Mouse (Mus musculus) MEL (cell line): ENCODE results near the gene 4930404N11Rik. TPM values are rescaled to one million over a fixed set of nuclear protein-coding genes. Genes with fewer than 3 reads are reported as not detected.

Experiments
- DNase-seq: peaks from one replicate; pipeline ENCODE4 v3.0.0; 2011; ENCODE audit warnings: low read depth, low spot score
- H3K27ac ChIP-seq: 2 replicates; pipeline ENCODE4 v1.5.1; 2012; ENCODE audit warnings: low read depth, mild to moderate bottlenecking, control low read depth, low read length, moderate library complexity; ENCODE audit not compliant: control insufficient read depth
- H3K27me3 ChIP-seq, 2 experiments: fragments of 150-350 bp in 1 of 2; sonication (generic) in 1 of 2; 2 replicates each; pipeline ENCODE4 v1.6.1; 2012; ENCODE audit warnings: low read length in 2 of 2, mild to moderate bottlenecking in 2 of 2, improper control_type of control experiment in 1 of 2, moderate library complexity in 1 of 2; ENCODE audit not compliant: insufficient read depth in 2 of 2, control insufficient read depth in 1 of 2
- H3K36me3 ChIP-seq, 2 experiments: 2 replicates each; pipeline ENCODE4 v1.6.1; 2012 to 2014; ENCODE audit warnings: low read length in 2 of 2, improper control_type of control experiment in 1 of 2, inconsistent platforms in 1 of 2, mild to moderate bottlenecking in 1 of 2; ENCODE audit not compliant: insufficient read depth in 2 of 2, control insufficient read depth in 1 of 2
- H3K4me1 ChIP-seq, 2 experiments: fragments of 150-350 bp in 1 of 2; sonication (generic) in 1 of 2; 2 replicates each; pipeline ENCODE4 v1.6.1; 2012; ENCODE audit warnings: low read length in 2 of 2, improper control_type of control experiment in 1 of 2, mild to moderate bottlenecking in 1 of 2; ENCODE audit not compliant: insufficient read depth in 2 of 2, control insufficient read depth in 1 of 2
- H3K4me3 ChIP-seq, 2 experiments: fragments of 150-350 bp in 1 of 2; sonication (generic) in 1 of 2; 2 replicates each; pipeline ENCODE4 v1.5.1; 2012; ENCODE audit warnings: low read depth in 2 of 2, low read length in 2 of 2, mild to moderate bottlenecking in 2 of 2, moderate library complexity in 2 of 2, control low read depth in 1 of 2, improper control_type of control experiment in 1 of 2; ENCODE audit not compliant: control insufficient read depth in 1 of 2, insufficient read depth in 1 of 2
- H3K79me2 ChIP-seq: 2 replicates; pipeline ENCODE4 v1.6.1; 2012; ENCODE audit warnings: mild to moderate bottlenecking, low read length, moderate library complexity; ENCODE audit not compliant: control insufficient read depth, poor library complexity, insufficient read depth
- H3K9ac ChIP-seq: 2 replicates; pipeline ENCODE4 v1.6.1; 2012; ENCODE audit warnings: low read depth, mild to moderate bottlenecking, control low read depth, low read length, moderate library complexity; ENCODE audit not compliant: control insufficient read depth, poor library complexity, severe bottlenecking
- H3K9me3 ChIP-seq: fragments of 150-350 bp; sonication (generic); replicated peaks from 2 replicates; pipeline ENCODE4 v1.6.1; 2012; ENCODE audit warnings: mild to moderate bottlenecking, low read length, improper control_type of control experiment, moderate library complexity; ENCODE audit not compliant: insufficient read depth
- CHD1 ChIP-seq: IDR thresholded peaks from 2 replicates; pipeline ENCODE4 v1.6.1; 2012; ENCODE audit warnings: low read depth, mild to moderate bottlenecking, inconsistent platforms, low read length, improper control_type of control experiment
- CHD2 ChIP-seq: IDR thresholded peaks from 2 replicates; pipeline ENCODE4 v1.6.1; 2011; ENCODE audit warnings: low read length, improper control_type of control experiment
- CTCF ChIP-seq, 3 experiments: IDR thresholded peaks in 2 of 3; conservative IDR thresholded peaks in 1 of 3; 2 replicates each; pipeline ENCODE4 v1.5.1; 2011 to 2012; ENCODE audit warnings: low read length in 3 of 3, low read depth in 2 of 3, mild to moderate bottlenecking in 2 of 3, improper control_type of control experiment in 1 of 3, inconsistent platforms in 1 of 3, mixed read lengths in 1 of 3, moderate library complexity in 1 of 3; ENCODE audit not compliant: control insufficient read depth in 1 of 3, insufficient read depth in 1 of 3, poor library complexity in 1 of 3, severe bottlenecking in 1 of 3
- ELF1 ChIP-seq: IDR thresholded peaks from 2 replicates; pipeline ENCODE4 v1.6.1; 2014; ENCODE audit warnings: low read depth, mild to moderate bottlenecking, inconsistent platforms, low read length, improper control_type of control experiment, moderate library complexity
- GATA1 ChIP-seq: IDR thresholded peaks from 2 replicates; pipeline ENCODE4 v1.6.1; 2011; ENCODE audit warnings: low read depth, low read length, improper control_type of control experiment
- JUND ChIP-seq: IDR thresholded peaks from 2 replicates; pipeline ENCODE4 v1.6.1; 2011; ENCODE audit warnings: low read depth, mild to moderate bottlenecking, improper control_type of control experiment, low read length
- KAT2A ChIP-seq: conservative IDR thresholded peaks from 2 replicates; pipeline ENCODE4 v1.6.1; 2012; ENCODE audit warnings: low read depth, low read length, improper control_type of control experiment, inconsistent platforms
- MAFK ChIP-seq: IDR thresholded peaks from 2 replicates; pipeline ENCODE4 v1.6.1; 2011; ENCODE audit warnings: low read depth, mild to moderate bottlenecking, low read length, improper control_type of control experiment, borderline replicate concordance
- MAZ ChIP-seq: IDR thresholded peaks from 2 replicates; pipeline ENCODE4 v1.6.1; 2012; ENCODE audit warnings: low read depth, mild to moderate bottlenecking, inconsistent platforms, low read length, improper control_type of control experiment
- MEF2A ChIP-seq: IDR thresholded peaks from 2 replicates; pipeline ENCODE4 v1.6.1; 2014; ENCODE audit warnings: low read depth, mild to moderate bottlenecking, inconsistent platforms, low read length, improper control_type of control experiment; ENCODE audit not compliant: poor library complexity, insufficient replicate concordance, severe bottlenecking; ENCODE audit errors: extremely low read depth
- MYB ChIP-seq: IDR thresholded peaks from 2 replicates; pipeline ENCODE4 v1.6.1; 2011; ENCODE audit warnings: mild to moderate bottlenecking, low read depth, low read length, improper control_type of control experiment
- NELFE ChIP-seq: IDR thresholded peaks from 2 replicates; pipeline ENCODE4 v1.6.1; 2011; ENCODE audit warnings: low read depth, low read length, improper control_type of control experiment
- NRF1 ChIP-seq: IDR thresholded peaks from 2 replicates; pipeline ENCODE4 v1.6.1; 2014; ENCODE audit warnings: low read depth, mild to moderate bottlenecking, inconsistent platforms, low read length, improper control_type of control experiment, moderate library complexity; ENCODE audit not compliant: poor library complexity, insufficient read depth, severe bottlenecking
- POLR2A ChIP-seq, 2 experiments: IDR thresholded peaks; 2 replicates each; pipeline ENCODE4 v1.6.1; 2011 to 2012; ENCODE audit warnings: low read length in 2 of 2, mild to moderate bottlenecking in 2 of 2, control low read depth in 1 of 2, improper control_type of control experiment in 1 of 2, low read depth in 1 of 2, moderate library complexity in 1 of 2; ENCODE audit not compliant: control insufficient read depth in 1 of 2, insufficient read depth in 1 of 2, poor library complexity in 1 of 2
- RAD21 ChIP-seq: IDR thresholded peaks from 2 replicates; pipeline ENCODE4 v1.6.1; 2011; ENCODE audit warnings: mild to moderate bottlenecking, low read depth, low read length, improper control_type of control experiment
- RCOR1 ChIP-seq: IDR thresholded peaks from 2 replicates; pipeline ENCODE4 v1.6.1; 2012; ENCODE audit warnings: low read depth, mild to moderate bottlenecking, inconsistent platforms, low read length, improper control_type of control experiment
- SIN3A ChIP-seq: IDR thresholded peaks from 2 replicates; pipeline ENCODE4 v1.6.1; 2012; ENCODE audit warnings: low read length, improper control_type of control experiment, inconsistent platforms
- SMC3 ChIP-seq: IDR thresholded peaks from 2 replicates; pipeline ENCODE4 v1.6.1; 2011; ENCODE audit warnings: low read depth, low read length, improper control_type of control experiment
- USF1 ChIP-seq: IDR thresholded peaks from 2 replicates; pipeline ENCODE4 v1.6.1; 2014; ENCODE audit warnings: low read depth, mild to moderate bottlenecking, inconsistent platforms, low read length, improper control_type of control experiment, moderate library complexity
- USF2 ChIP-seq, 2 experiments: IDR thresholded peaks; 2 replicates each; pipeline ENCODE4 v1.6.1; 2011 to 2012; ENCODE audit warnings: improper control_type of control experiment in 2 of 2, low read length in 2 of 2, borderline replicate concordance in 1 of 2, inconsistent platforms in 1 of 2, low read depth in 1 of 2, mild to moderate bottlenecking in 1 of 2; ENCODE audit not compliant: insufficient read depth in 1 of 2
- polyA plus RNA-seq, 2 experiments: library from polyadenylated mRNA; stranded (reverse) in 1 of 2; unstranded in 1 of 2; fragments of >175 nt in 1 of 2; fragments of >200 nt in 1 of 2; gene quantifications; 2 replicates each; pipeline versions ENCODE4 v1.2.1 to v1.2.4; 2012; ENCODE audit warnings: low replicate concordance in 2 of 2, low read depth in 1 of 2; ENCODE audit not compliant: insufficient read length in 2 of 2, insufficient read depth in 1 of 2, missing spikeins in 1 of 2
- total RNA-seq: library from RNA; depleted of rRNA; stranded (reverse); fragments of 300-350 nt; gene quantifications from 2 replicates; pipeline ENCODE4 v1.2.3, GENCODE M21; 2012; rRNA removed

Gene 4930404N11Rik
- total and polyA plus RNA-seq, 3 experiments: 3.1 to 12.1 TPM; not detected in 1

DNA sequence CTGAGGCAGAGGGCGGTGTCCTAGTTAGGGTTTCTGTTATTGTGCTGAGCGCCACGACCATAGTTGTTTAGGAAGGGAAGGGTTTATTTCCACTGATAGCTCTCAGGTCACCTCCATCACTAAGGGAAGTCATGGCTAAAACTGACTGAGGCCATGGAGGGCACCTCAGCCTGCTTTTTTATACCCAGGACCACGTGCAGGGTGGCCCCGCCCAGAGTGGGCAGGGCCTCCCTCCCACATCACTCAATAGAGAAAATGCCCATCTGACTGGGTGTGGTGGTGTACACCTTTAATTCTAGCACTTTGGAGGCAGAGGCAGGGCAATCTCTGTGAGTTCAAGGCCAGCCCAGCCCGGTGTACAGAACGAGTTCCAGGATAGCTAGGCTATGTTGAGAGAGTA is 51.4 kb downstream of the 4930404N11Rik start:
- Histone ChIP-seq H3K4me1 (peaks cover 0 to 8% of the 10 kb centered on the region in 2 experiments; a peak in 1 of 4 replicates), H3K27ac (no peak overlapping the region), H3K9ac (no peak overlapping the region), H3K79me2 (no peaks in the 10 kb centered on the region), H3K36me3 (peaks cover 2% of the 10 kb centered on the region in 2 experiments; a peak in 1 of 4 replicates), H3K27me3 (no peaks in the 10 kb centered on the region), H3K4me3 (no peak overlapping the region), H3K9me3 (no peaks in the 10 kb centered on the region)
- TF ChIP-seq USF1 (0 out of 2 replicates have a peak, but pooled peaks have one; percentile 34), RAD21 (no peak)
- no peak for DNase-seq

GRCm38 (mm10) chr10:81313581-81313980 is 52.0 kb downstream of the 4930404N11Rik start:
- no peaks in the 10 kb centered on the region for H3K9me3 ChIP-seq
- no peak overlapping the region for H3K9ac ChIP-seq
- H3K27me3 ChIP-seq: no peaks in the 10 kb centered on the region
- no peaks in the 10 kb centered on the region for H3K79me2 ChIP-seq
- peaks cover 0 to 2% of the 10 kb centered on the region in 2 experiments; a peak in 1 of 4 replicates for H3K4me1 ChIP-seq
- no peak overlapping the region for H3K4me3 ChIP-seq
- no peak overlapping the region for H3K27ac ChIP-seq
- no peak for DNase-seq
- TF ChIP-seq RAD21 (no peak), MAFK (no peak), MAZ (no peak), MEF2A (no peak), POLR2A (IDR thresholded peaks at IDR 0.05; ENCODE audit: control insufficient read depth in 1 of 2, insufficient read depth in 1 of 2, low read depth in 1 of 2, low read length in 2 of 2, poor library complexity in 1 of 2) (no peak), SMC3 (no peak), ELF1 (no peak), CTCF (IDR thresholded peaks at IDR 0.05 in 2 of 3, conservative IDR thresholded peaks at IDR 0.05 in 1 of 3; ENCODE audit: control insufficient read depth in 1 of 3, insufficient read depth in 1 of 3, low read depth in 2 of 3, low read length in 3 of 3, poor library complexity in 1 of 3, severe bottlenecking in 1 of 3) (no peak), GATA1 (no peak), RCOR1 (no peak), MYB (no peak), NRF1 (no peak), JUND (no peak), KAT2A (no peak), SIN3A (no peak), USF2 (IDR thresholded peaks at IDR 0.05; ENCODE audit: borderline replicate concordance in 1 of 2, insufficient read depth in 1 of 2, low read depth in 1 of 2, low read length in 2 of 2) (no peak), CHD2 (no peak), NELFE (no peak), CHD1 (no peak)
- H3K36me3 ChIP-seq: peaks cover 0 to 2% of the 10 kb centered on the region in 2 experiments; a peak in 1 of 4 replicates

Other genes with a start within 250 kb of the 4930404N11Rik start
Only the 30 nearest of the 33 such genes appear.
- 19.5 and 21.0 TPM in 2 replicates for gene Pias4, start 197.9 kb downstream of the 4930404N11Rik start, total RNA-seq
- 10 to 100 TPM in 1 of 2 experiments, not detected in 1; 40.4 TPM for gene Pias4, start 197.9 kb downstream of the 4930404N11Rik start, polyA plus RNA-seq
- gene Eef2, start 189.2 kb downstream of the 4930404N11Rik start, total RNA-seq: 2,850 and 2,863 TPM in 2 replicates
- 1,000 to 10,000 TPM; 3,442 to 4,586 TPM for gene Eef2, start 189.2 kb downstream of the 4930404N11Rik start, polyA plus RNA-seq
- 42.3 and 49.2 TPM in 2 replicates for gene Dapk3, start 182.8 kb downstream of the 4930404N11Rik start, total RNA-seq
- gene Dapk3, start 182.8 kb downstream of the 4930404N11Rik start, polyA plus RNA-seq: 10 to 100 TPM in 1 of 2 experiments, not detected in 1; 79.1 TPM
- 0.13 and 0.31 TPM in 2 replicates for gene 4930442H23Rik, start 182.0 kb downstream of the 4930404N11Rik start, total RNA-seq
- under 1 TPM in 1 of 2 experiments, not detected in 1; 0.42 TPM for gene 4930442H23Rik, start 182.0 kb downstream of the 4930404N11Rik start, polyA plus RNA-seq
- gene Nmrk2, start 163.8 kb downstream of the 4930404N11Rik start, total RNA-seq: not detected in 2 replicates
- not detected for gene Nmrk2, start 163.8 kb downstream of the 4930404N11Rik start, polyA plus RNA-seq
- gene Atcay, start 135.0 kb downstream of the 4930404N11Rik start, total RNA-seq: 0.19 and 0.20 TPM in 2 replicates
- gene Atcay, start 135.0 kb downstream of the 4930404N11Rik start, polyA plus RNA-seq: under 1 TPM in 1 of 2 experiments, not detected in 1; 0.33 TPM
- gene Zfr2, start 132.7 kb downstream of the 4930404N11Rik start, total RNA-seq: 0.39 and 0.81 TPM in 2 replicates
- 1 to 10 TPM in 1 of 2 experiments, not detected in 1; 1.4 TPM for gene Zfr2, start 132.7 kb downstream of the 4930404N11Rik start, polyA plus RNA-seq
- 0.10 and 0.23 TPM in 2 replicates for gene Matk, start 112.9 kb downstream of the 4930404N11Rik start, total RNA-seq
- 1 to 10 TPM in 1 of 2 experiments, not detected in 1; 1.0 TPM for gene Matk, start 112.9 kb downstream of the 4930404N11Rik start, polyA plus RNA-seq
- 137 and 150 TPM in 2 replicates for gene Mrpl54, start 98.9 kb downstream of the 4930404N11Rik start, total RNA-seq
- 100 to 1,000 TPM; 157 to 421 TPM for gene Mrpl54, start 98.9 kb downstream of the 4930404N11Rik start, polyA plus RNA-seq
- gene Apba3, start 98.9 kb downstream of the 4930404N11Rik start, total RNA-seq: 68.9 and 81.3 TPM in 2 replicates
- gene Apba3, start 98.9 kb downstream of the 4930404N11Rik start, polyA plus RNA-seq: 10 to 100 TPM in 1 of 2 experiments, not detected in 1; 73.2 TPM
- gene Tjp3, start 74.2 kb downstream of the 4930404N11Rik start, total RNA-seq: 2.5 and 2.9 TPM in 2 replicates
- 1 to 10 TPM in 1 of 2 experiments, not detected in 1; 4.9 TPM for gene Tjp3, start 74.2 kb downstream of the 4930404N11Rik start, polyA plus RNA-seq
- 14.1 and 14.4 TPM in 2 replicates for gene Pip5k1c, start 72.9 kb downstream of the 4930404N11Rik start, total RNA-seq
- gene Pip5k1c, start 72.9 kb downstream of the 4930404N11Rik start, polyA plus RNA-seq: 10 to 100 TPM in 1 of 2 experiments, not detected in 1; 40.5 TPM
- gene Cactin, start 44.7 kb downstream of the 4930404N11Rik start, total RNA-seq: 43.5 and 47.6 TPM in 2 replicates
- gene Cactin, start 44.7 kb downstream of the 4930404N11Rik start, polyA plus RNA-seq: 10 to 100 TPM in 1 of 2 experiments, not detected in 1; 66.8 TPM
- 0.13 TPM in 1 of 2 replicates, not detected in the other for gene Tbxa2r, start 37.1 kb downstream of the 4930404N11Rik start, total RNA-seq
- gene Tbxa2r, start 37.1 kb downstream of the 4930404N11Rik start, polyA plus RNA-seq: under 1 TPM in 1 of 2 experiments, not detected in 1; 0.31 TPM
- not detected in 2 replicates for gene Gipc3, start 22.6 kb downstream of the 4930404N11Rik start, total RNA-seq
- not detected for gene Gipc3, start 22.6 kb downstream of the 4930404N11Rik start, polyA plus RNA-seq
- gene Hmg20b, start 15.3 kb downstream of the 4930404N11Rik start, total RNA-seq: 22.8 and 27.0 TPM in 2 replicates
- gene Hmg20b, start 15.3 kb downstream of the 4930404N11Rik start, polyA plus RNA-seq: 10 to 100 TPM in 1 of 2 experiments, not detected in 1; 92.7 TPM
- gene Mfsd12, start 8.3 kb downstream of the 4930404N11Rik start, total RNA-seq: 17.9 and 29.0 TPM in 2 replicates
- gene Mfsd12, start 8.3 kb downstream of the 4930404N11Rik start, polyA plus RNA-seq: 10 to 100 TPM in 1 of 2 experiments, not detected in 1; 22.5 TPM
- 20.7 and 24.7 TPM in 2 replicates for gene Fzr1, start 12.7 kb upstream of the 4930404N11Rik start, total RNA-seq
- gene Fzr1, start 12.7 kb upstream of the 4930404N11Rik start, polyA plus RNA-seq: 100 to 1,000 TPM in 1 of 2 experiments, not detected in 1; 115 TPM
- gene Dohh, start 18.6 kb upstream of the 4930404N11Rik start, total RNA-seq: 153 and 157 TPM in 2 replicates
- gene Dohh, start 18.6 kb upstream of the 4930404N11Rik start, polyA plus RNA-seq: 100 to 1,000 TPM in 1 of 2 experiments, not detected in 1; 145 TPM
- 0.46 and 0.62 TPM in 2 replicates for gene Gm48551, start 18.6 kb upstream of the 4930404N11Rik start, total RNA-seq
- 1 to 10 TPM in 1 of 2 experiments, not detected in 1; 2.6 TPM for gene Gm48551, start 18.6 kb upstream of the 4930404N11Rik start, polyA plus RNA-seq
- 0.49 and 0.89 TPM in 2 replicates for gene Gm48552, start 23.2 kb upstream of the 4930404N11Rik start, total RNA-seq
- gene Gm48552, start 23.2 kb upstream of the 4930404N11Rik start, polyA plus RNA-seq: 1 to 10 TPM in 1 of 2 experiments, not detected in 1; 1.2 TPM
- 6.5 and 6.7 TPM in 2 replicates for gene Smim24, start 27.2 kb upstream of the 4930404N11Rik start, total RNA-seq
- 10 to 100 TPM in 1 of 2 experiments, not detected in 1; 29.5 TPM for gene Smim24, start 27.2 kb upstream of the 4930404N11Rik start, polyA plus RNA-seq
- 2.0 and 3.6 TPM in 2 replicates for gene Nfic, start 89.8 kb upstream of the 4930404N11Rik start, total RNA-seq
- gene Nfic, start 89.8 kb upstream of the 4930404N11Rik start, polyA plus RNA-seq: 1 to 10 TPM in 1 of 2 experiments, not detected in 1; 9.7 TPM
- gene Celf5, start 116.9 kb upstream of the 4930404N11Rik start, total RNA-seq: 0.03 and 0.08 TPM in 2 replicates
- gene Celf5, start 116.9 kb upstream of the 4930404N11Rik start, polyA plus RNA-seq: under 1 TPM in 1 of 2 experiments, not detected in 1; 0.38 TPM
- gene Ncln, start 130.6 kb upstream of the 4930404N11Rik start, total RNA-seq: 120 and 136 TPM in 2 replicates
- gene Ncln, start 130.6 kb upstream of the 4930404N11Rik start, polyA plus RNA-seq: 100 to 1,000 TPM; 215 to 276 TPM
- gene S1pr4, start 134.3 kb upstream of the 4930404N11Rik start, total RNA-seq: 1.7 and 2.1 TPM in 2 replicates
- gene S1pr4, start 134.3 kb upstream of the 4930404N11Rik start, polyA plus RNA-seq: 1 to 10 TPM in 1 of 2 experiments, not detected in 1; 1.6 TPM
- gene Gna15, start 158.4 kb upstream of the 4930404N11Rik start, total RNA-seq: 28.2 and 33.0 TPM in 2 replicates
- 100 to 1,000 TPM in 1 of 2 experiments, 10 to 100 TPM in 1; 23.0 to 142 TPM for gene Gna15, start 158.4 kb upstream of the 4930404N11Rik start, polyA plus RNA-seq
- gene Gna11, start 179.4 kb upstream of the 4930404N11Rik start, total RNA-seq: 12.2 and 14.1 TPM in 2 replicates
- 10 to 100 TPM in 1 of 2 experiments, not detected in 1; 18.4 TPM for gene Gna11, start 179.4 kb upstream of the 4930404N11Rik start, polyA plus RNA-seq
- gene Aes, start 193.7 kb upstream of the 4930404N11Rik start, total RNA-seq: 170 and 197 TPM in 2 replicates
- gene Aes, start 193.7 kb upstream of the 4930404N11Rik start, polyA plus RNA-seq: 100 to 1,000 TPM in 1 of 2 experiments, not detected in 1; 355 TPM
- gene Tle2, start 208.7 kb upstream of the 4930404N11Rik start, total RNA-seq: 0.19 and 0.75 TPM in 2 replicates
- gene Tle2, start 208.7 kb upstream of the 4930404N11Rik start, polyA plus RNA-seq: 1 to 10 TPM in 1 of 2 experiments, not detected in 1; 2.4 TPM